Mouse (Mus musculus): Measurements from ENCODE around the gene Ccsap.

Gene Ccsap

GRCm38 (mm10) chr8:123859648-123860259 is at the start of gene Ccsap:
Gene Ccsap, minus strand, starts transcription at chr8:123860209.
- peak; percentile 37 to 38 for DNase-seq

- no peak for DNase-seq
Measured at GRCm38 (mm10) chr8:123907604-123908003, 47.6 kb upstream of the Ccsap start.

- DNase-seq, result no peak
Measured at GRCm38 (mm10) chr8:123902653-123903052, 42.6 kb upstream of the Ccsap start.

- DNase-seq, result peak; percentile 7 to 8
Measured at GRCm38 (mm10) chr8:123899366-123899765, 39.4 kb upstream of the Ccsap start.

- no peak for DNase-seq
Measured at GRCm38 (mm10) chr8:123898576-123898975, 38.6 kb upstream of the Ccsap start.

- DNase-seq, result no peak
Measured at GRCm38 (mm10) chr8:123896774-123897173, 36.8 kb upstream of the Ccsap start.

- no peak for DNase-seq
Measured at GRCm38 (mm10) chr8:123896366-123896761, 36.4 kb upstream of the Ccsap start.

GRCm38 (mm10) chr8:123895680-123896365 is 35.8 kb upstream of the Ccsap start:
- DNase-seq, result no peak

GRCm38 (mm10) chr8:123895230-123895629 is 35.2 kb upstream of the Ccsap start:
- no peak for DNase-seq

GRCm38 (mm10) chr8:123894502-123895097 is 34.6 kb upstream of the Ccsap start, which contains the start of gene Acta1:
Gene Acta1, minus strand, starts transcription at chr8:123894751.
- no peak for DNase-seq

GRCm38 (mm10) chr8:123893413-123893812 is 33.4 kb upstream of the Ccsap start:
- no peak for DNase-seq

- no peak for DNase-seq
Measured at GRCm38 (mm10) chr8:123892586-123893155, 32.7 kb upstream of the Ccsap start.

GRCm38 (mm10) chr8:123891883-123892585 is 32.0 kb upstream of the Ccsap start:
- no peak for DNase-seq

- DNase-seq, result peak in 1 of 2 experiments; percentile 18
Measured at GRCm38 (mm10) chr8:123891271-123891670, 31.3 kb upstream of the Ccsap start.

- DNase-seq, result no peak
Measured at GRCm38 (mm10) chr8:123889797-123890196, 29.8 kb upstream of the Ccsap start.

GRCm38 (mm10) chr8:123887956-123888355 is 27.9 kb upstream of the Ccsap start:
- DNase-seq, result no peak

- DNase-seq, result no peak
Measured at GRCm38 (mm10) chr8:123887163-123887562, 27.2 kb upstream of the Ccsap start.

GRCm38 (mm10) chr8:123884721-123885565 is 24.9 kb upstream of the Ccsap start:
- no peak for DNase-seq

GRCm38 (mm10) chr8:123883094-123883493 is 23.1 kb upstream of the Ccsap start:
- no peak for DNase-seq

- DNase-seq, result no peak
Measured at GRCm38 (mm10) chr8:123882412-123882811, 22.4 kb upstream of the Ccsap start.

- no peak for DNase-seq
Measured at GRCm38 (mm10) chr8:123880821-123881350, 20.9 kb upstream of the Ccsap start.

- no peak for DNase-seq
Measured at GRCm38 (mm10) chr8:123880271-123880670, 20.3 kb upstream of the Ccsap start.

Data from lung, adult 18-20 months (tissue).